Mouse (Mus musculus) skeletal muscle tissue, adult 2 months (tissue): Measurements from ENCODE around the gene Tent5c.

Experiments
- DNase-seq: peaks from one replicate; pipeline ENCODE4 v3.0.0-alpha.2; 2012; ENCODE audit warnings: low read depth, low spot score

Tent5c gene

DNA sequence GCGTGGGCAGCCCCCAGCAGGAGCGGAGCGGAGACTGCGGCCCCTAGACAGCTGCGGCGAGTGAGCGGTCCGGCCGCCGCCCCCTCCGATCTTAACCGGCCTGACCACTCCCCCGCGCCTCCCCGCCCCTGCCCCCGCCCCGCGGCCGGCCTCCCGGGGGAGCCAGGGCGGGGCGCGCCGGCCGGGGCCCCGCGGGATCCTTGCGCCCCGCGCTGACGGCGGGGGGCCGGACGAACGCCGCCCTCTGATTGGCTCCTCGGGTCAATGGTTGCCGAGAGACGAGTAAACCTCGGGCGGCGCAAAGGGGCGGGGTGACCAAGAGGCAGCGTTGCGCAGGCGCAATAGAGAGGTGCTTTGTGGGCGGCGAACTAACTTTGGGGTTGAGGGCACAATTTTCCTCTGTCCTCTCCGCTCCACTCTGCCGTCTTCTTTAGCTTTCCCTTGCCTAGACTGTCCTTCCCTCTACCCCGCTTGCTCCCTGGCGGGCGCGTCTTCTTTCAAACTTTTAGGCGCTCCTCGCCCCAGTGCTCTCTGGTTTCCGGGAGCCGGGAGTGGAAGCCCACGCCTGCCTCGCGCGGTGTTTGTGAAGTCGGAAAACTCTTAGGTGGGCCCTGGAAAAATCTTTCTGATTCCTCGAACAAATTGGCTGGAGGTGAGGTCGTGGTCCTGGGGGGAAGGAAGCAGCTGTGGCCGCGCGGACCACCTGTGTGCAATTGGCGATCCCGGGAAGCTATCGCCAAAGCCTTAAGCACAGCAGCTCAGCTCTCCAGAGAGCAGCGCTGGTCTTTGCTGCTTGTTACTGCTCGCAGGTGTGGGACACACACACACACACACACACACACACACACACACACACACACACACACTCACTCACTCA lies at the start of gene Tent5c:
Tent5c (minus strand) TSS at position 192 of the 877 bp plus-strand sequence.
- peak; percentile 95 for DNase-seq

DNA sequence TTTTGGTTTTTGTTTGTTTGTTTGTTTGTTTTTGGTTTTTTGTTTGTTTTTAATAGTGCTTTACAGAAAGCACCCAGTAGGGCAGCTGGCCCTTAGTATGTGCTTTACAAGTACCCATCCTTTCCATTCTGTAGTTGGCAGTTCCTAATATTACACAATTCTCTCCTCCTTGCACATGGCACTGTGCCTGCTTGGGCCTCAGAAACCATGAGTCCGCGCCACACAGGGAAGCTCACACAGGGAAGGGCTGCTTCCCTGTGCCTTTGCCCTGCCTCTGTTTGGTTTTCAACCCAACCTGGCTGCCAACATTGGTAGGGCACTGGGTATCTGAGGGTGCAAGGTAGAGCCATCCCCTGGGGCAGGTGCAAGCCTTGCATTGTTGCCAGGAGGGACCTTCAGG lies 47.6 kb upstream of the Tent5c start:
- no peak for DNase-seq

DNA sequence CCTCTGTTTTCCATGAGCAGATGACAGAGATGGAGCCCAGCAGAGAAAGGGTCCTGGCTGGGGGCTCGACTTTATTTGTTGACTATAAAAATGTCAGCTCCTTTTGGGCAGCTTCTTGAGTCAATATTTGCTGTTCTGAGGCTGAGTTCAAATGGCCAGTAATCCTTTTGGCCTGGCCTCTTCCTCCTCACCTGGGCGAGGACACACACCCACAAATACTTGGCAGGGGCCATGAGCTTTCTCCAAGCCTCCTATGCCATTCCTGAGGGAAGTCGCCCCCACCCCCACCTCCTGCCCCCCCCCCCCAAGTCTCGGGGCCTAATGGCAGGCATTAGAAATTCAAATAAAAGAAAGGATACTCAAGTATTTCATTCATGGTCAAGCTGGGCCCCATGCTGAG lies 46.8 kb upstream of the Tent5c start:
- DNase-seq, result no peak

DNA sequence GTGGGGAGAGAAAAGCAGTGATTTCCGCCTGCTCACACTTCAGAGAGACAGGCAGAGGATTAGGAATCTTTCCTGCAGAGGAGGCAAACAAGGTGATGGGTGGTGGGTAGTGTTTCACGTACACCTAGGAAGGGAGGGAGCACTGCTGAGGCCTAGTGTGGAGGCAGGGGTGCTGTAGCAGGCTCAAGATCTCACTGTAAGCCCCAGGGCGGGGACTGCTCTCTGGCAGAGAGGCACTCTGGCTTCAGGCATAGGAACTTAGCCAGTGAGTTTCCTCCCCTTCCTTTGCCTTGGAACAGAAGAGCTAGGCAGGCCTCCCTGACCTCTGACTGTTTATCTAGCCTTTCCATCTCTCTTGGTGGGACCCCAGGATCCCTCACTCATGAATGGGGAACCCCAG lies 46.2 kb upstream of the Tent5c start:
- no peak for DNase-seq

DNA sequence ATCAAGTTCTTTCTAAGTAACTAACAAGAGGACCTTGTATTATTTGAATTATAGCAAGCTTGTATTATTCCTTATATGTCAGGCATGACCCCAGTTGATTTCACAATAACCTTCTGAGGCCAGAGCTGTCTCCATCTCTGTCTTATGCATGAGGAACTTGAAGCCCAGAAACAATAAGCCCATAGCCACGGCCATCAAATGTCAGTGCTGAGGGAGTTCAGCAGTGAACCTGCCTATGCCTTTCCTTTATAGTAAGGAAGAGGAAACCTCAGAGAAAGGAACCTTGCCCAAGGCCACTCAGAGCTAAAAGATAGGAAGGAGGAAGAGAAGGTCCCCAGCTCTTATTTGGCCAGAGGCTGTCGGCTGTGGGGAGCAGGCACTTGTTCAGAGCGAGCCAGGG lies 45.3 kb upstream of the Tent5c start:
- DNase-seq, result no peak

DNA sequence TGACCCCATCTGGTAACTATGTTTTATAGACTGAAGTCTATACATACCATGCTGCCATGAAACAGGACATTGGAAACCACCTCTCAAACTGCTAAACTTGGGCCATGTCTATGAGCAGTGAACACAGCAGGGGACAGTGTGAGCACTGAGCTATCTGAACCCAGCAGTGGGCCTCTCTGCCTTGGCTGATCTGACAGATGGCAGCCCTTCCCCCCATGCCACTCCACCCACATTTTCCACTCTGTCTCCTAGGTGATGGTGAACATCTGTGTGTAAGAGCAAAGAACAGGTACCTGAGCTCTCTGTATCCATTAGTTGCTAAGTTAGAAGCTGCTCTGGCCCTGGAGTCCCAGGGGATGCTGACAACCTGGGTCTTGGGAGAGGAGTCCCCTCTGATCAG lies 44.3 kb upstream of the Tent5c start:
- DNase-seq, result no peak

DNA sequence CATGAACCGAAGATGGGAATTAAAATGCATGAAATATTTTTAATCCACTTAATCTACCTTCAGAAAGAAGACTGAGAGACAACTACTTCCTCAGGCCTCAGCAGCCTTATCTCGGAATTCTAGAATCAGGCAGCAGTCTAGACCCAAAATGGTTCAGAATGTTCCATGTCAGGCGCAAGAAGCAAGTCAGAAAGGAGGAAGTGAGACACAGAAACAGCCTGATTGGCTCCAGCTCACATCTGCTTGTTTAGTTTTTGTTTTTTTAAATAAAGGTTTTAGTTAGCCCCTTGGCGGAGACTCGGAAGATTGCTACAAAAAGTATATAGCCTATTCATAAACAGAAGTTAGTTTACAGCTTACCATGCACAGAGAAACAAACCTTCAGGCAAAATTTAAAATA lies 41.8 kb upstream of the Tent5c start:
- no peak for DNase-seq

DNA sequence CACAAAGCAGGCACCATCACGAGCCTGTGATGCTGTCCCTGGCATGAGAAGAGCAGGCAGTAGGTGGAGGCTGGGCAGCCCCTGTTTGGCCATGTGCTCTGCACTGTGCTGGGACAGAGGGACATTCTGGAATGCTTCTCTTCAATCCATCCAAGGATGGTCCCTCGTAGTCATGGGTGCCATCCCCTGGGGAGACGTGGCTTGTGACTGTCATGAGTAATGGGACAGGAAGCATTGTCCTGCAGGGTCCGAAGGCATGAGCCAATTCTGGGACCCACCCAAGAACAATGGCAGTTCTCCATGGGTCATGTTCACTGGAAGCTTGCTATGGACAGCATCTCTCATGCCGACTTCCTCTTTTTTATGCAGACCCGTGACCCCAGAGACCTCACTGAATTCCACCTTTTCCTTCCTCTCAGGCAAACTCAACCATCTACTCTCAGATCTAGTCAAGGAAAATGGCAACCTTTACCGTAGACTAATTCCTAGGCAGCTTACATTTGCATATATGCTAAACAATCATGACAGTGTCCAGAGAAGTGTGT lies 41.2 kb upstream of the Tent5c start:
- DNase-seq, result no peak

DNA sequence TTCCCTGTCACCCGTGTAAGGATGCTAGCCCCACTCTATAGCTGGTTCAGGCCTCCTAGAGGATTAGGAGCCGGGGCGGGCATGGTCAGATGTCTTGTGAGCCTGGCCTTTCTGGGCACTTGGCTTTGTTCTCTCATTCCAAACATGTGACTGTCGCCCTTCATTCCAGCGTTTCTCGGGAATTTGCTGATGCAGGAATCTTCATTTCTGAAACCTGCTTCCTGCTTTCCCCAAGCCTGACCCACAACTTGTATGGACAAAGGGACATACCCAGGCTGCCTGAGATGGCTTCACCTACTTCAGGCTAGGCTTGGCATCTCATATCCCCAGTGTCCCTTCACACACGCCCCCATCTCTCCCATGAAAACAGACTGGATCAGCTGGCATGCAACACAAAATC lies 33.5 kb upstream of the Tent5c start:
- DNase-seq, result no peak

DNA sequence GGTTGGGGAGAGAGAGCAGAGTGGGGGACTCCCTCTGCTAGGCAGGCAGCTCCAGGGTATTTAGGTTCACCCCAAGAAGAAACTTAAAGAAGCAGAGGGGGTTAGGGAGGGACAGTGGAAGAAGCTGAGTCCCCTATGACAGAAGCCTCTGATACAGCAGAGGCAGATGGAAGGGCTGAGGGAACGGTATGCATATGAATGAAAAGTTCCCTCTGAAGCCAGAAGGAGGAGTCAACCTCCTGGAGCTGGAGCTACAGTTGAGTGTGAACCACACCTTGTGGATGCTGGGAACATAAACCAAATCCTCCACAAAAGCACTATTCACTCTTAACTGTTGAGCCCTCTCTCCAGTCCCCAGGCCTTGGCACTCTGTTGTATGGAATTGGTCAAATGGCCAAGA lies 32.5 kb upstream of the Tent5c start:
- no peak for DNase-seq

DNA sequence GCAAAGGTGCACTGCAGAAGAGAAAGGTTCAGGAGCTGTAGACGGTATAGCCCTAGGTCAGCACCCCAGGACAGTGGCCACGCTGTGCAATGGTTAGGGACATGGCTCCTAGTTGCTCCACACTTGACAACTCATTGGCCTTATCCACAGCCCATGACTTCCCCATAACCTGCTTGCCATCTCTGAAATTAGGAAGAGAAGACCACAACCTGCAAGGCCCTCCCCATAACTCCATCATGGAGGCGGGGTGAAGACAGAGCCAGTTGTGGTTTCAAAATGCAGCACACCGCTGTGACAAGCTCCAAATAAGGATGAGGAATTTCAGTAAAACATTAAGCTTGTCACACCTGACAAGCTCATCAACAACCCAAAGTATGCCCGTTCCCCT lies 26.6 kb upstream of the Tent5c start:
- no peak for DNase-seq

DNA sequence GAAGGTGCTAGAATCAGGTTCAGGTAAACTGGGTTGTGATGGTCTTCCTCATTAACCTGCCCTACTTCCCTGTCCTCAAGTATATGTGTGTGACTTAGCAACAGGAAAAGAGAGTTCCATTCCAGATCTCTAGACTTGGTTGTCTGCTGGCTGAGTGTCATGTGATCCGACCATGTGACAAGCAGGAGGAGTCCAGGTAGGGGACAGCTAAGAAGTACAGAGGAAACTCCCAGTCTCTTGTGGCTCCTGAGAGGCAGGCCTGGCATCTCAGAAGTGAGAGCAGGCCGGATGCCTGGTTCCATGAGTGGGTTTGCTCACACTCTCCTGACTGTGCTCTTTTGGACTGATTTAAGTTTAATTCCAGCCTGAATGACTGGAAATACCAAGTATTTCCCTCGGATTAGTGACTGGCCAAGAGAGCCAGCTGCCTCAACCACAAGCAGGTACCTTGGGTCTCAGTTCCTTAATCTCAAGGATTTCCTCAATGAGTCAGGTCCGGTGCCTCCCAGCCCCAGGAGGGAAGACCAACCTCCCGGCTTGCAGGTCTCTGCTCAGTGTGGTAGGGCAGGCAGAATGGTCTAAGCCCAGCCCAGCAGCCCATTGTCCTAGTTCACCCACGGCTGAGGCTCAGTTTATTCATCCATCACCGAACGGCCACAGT lies 26.1 kb upstream of the Tent5c start:
- no peak for DNase-seq

DNA sequence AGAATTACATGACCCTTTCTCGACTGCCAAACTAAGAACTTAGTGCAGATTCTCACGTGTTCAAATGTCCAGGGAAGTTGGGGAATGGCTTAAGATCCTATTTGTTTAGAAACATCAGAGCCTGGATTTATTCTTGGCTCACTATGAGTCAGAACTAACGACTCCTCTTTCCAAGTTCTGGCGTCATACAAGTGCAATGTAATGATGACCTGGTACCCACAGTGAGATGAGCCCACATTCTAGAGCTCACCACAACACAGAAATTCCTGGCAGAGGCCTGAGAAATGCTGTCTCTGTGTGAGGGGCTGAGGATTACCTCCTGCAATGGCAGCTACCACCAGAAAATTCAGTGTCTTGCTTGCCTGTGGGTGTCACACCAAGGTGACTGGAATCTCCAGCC lies 18.1 kb upstream of the Tent5c start:
- no peak for DNase-seq

DNA sequence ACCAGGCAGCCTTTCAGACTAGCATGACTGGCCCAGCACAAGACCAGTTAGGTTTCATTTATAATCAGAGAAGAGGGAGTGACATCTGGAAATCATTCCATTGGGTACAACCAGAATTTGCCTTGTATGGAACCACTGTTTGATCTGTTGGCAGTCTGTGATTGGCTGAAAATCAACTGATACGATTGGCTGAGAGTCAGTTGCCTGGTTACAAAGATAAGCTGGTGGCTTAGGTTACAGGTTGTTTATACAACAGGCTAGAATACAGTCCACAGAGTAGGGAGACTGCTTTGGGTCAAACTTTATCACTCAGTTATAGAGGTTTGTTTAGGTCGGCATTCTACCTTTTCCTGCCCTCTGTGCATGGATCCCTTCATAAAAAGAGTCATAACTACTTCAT lies 17.6 kb upstream of the Tent5c start:
- no peak for DNase-seq

DNA sequence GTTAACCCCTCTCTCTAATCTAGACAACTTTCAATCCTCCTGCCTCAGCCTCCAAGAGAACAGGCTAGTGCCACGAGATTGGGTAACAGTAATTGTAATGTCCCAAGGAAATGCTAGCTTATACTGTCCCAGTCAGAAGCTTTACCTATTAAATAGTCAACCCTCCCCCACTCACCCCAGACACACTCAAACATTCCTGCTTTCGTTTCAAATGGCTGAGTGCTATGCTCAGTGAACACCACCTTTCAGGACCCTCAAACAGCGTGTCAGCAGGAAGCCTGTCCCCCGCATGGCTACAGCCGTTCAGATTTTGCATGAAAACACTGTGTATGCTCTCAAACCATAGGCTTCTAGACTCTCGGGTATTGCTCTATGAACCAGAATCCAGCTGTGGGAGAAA lies 14.8 kb upstream of the Tent5c start:
- DNase-seq, result no peak

DNA sequence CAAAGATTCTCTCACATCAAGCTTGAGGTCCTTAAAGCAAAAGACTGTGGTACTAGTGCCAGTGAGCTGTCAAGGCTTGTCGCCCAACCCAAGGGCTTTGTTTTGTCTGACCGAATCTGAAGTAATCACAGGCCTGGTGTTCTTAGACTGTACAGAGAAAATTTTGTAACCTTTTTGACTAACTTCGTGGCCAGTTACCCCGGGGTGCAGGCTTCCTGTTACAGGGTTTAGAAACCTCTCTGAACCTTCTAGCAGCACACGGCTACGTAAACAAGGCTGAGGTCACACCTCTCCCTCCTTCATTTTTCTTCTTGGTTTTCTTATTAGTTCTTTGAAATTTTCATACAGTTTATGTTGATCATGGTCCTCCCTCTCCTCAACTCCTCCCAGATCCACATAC lies 13.4 kb upstream of the Tent5c start:
- no peak for DNase-seq

DNA sequence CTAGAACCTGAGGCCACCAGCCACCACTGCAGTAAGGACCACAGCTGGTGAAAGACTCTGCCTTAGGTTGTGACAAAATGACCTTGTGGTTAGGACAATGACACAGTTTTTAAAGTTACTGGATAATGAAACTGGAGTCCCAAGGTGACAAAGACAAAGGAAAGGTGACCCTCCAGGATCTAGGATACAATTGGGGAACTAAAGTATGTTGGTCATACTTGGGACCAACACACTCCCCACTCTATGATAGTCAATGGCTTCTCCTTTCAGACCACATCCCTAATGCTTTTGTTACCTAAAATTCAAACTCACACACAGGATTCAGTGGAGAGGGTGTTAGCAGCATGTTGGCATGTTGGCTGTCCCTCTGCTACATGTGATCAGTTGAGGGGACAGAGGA lies 12.8 kb upstream of the Tent5c start:
- no peak for DNase-seq

DNA sequence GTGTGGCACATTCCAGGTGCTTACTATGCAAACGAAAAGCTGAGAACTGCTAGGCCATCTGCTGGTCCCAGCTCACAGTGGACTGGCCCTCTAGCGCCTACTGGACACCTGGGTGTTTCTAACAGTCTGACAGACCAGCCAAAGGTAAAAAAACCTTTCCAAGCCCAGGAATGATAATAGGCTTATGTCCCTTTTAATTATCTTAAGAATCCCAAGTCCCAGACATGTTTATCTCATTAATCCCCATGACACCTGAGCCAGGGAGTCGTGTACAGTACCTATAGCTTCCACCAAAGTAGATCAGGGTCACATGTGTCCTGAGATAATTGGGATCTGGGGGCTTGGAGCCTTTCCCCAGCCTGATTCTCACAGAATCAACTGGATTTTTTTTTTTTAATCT lies 7.0 kb upstream of the Tent5c start:
- DNase-seq, result no peak

DNA sequence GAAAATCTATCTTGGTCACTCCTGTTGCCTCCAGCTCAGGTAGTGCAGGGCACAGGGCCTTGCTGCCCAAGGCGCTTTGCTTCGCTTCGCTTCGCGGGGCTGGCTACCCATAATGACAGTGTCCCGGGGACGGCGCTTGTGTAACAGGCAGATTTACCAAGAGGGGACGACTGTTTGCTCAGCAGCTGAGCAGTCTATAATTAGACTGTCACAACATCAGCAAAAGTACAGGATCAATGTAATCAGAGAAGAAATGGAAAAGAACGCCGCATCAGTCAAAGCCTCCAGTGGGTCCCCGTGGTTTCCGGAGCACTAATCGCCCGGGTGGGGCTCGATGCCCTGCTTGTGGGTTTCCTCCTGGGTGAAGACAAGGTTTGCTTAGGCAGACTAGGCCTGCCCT lies 6.3 kb upstream of the Tent5c start:
- no peak for DNase-seq

DNA sequence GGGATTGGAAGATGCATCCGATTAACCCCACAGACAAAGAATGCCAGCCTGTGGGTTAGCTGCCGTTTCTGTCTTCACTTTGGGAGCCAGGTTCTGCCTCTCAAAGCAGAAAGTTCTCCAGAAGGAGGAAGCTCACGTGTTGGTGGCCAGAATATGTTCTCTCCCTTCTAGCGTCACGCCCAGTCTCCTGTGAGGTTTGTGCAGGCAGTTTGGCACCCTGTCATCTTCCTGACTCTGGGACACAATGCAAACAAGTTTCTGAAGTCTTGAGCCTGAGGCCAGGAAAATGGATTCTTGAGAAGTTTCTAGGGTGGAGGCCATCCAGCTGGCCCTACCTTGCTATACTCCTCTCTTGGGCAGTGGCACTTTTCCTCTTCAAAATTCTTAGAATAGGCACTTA lies 5.8 kb upstream of the Tent5c start:
- no peak for DNase-seq

DNA sequence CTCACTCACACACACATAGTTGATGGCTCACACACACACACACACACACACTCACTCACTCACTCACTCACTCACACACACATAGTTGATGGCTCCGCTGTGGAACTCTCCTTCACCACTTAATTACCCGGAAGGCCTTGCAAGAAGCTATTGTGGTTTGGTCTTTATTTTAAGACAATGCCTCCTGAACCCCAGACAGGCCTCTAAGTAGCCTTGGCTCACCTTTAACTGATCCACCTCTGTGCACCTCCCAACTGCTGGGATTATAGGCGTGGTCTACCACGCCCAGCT lies 831 bp upstream of the Tent5c start:
- no peak for DNase-seq

DNA sequence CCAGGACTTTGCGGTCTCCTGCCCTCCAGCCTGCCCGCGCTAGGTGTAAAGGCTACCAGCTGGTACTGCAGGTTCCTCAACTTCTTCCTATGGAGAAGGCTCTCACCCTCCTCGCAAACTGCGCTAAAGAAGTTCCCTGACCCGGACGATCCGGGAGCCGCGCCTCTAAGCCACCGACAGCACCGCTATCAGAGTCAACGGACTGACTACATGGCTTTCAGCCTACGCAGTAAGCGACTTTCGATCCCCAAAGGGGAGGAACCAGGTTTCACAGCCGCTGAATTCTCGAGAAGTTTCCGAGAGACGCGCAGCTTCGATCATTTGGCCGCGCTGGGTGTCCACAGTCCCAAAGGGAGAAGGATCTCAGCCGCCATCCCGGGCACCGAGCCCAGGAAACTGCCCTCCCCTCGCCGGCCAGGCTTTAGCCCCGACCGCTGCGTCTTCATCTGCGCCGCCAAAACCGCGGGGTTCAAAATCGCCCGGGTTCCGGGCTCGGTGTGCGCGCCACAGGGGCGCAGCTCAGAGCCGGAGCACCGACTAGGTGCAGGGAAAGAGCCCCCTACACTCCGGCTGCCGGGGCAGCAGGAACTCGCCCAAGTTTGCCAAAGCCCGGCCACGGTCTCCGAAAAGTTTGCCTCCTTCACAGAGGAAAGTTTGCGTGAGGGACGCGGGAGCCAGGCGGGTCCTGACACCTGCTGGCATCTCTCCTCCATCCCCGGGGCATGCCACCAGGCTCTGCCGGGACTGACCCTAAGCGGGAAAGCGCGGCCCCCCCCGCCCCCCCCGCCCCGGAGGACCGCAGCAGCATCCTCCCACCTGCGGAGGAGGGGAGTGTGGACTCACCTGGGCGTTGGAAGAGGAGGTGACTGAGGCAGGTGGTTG lies 632 bp downstream of the Tent5c start:
- no peak for DNase-seq
